Mouse (Mus musculus) retina, adult 2 months (tissue): ENCODE data around the gene Kdelr3.

Experiments used
- DNase-seq: peaks from one replicate; pipeline ENCODE4 v3.0.0-alpha.2; 2012; ENCODE audit warnings: low read depth, low spot score

Kdelr3 gene

DNA sequence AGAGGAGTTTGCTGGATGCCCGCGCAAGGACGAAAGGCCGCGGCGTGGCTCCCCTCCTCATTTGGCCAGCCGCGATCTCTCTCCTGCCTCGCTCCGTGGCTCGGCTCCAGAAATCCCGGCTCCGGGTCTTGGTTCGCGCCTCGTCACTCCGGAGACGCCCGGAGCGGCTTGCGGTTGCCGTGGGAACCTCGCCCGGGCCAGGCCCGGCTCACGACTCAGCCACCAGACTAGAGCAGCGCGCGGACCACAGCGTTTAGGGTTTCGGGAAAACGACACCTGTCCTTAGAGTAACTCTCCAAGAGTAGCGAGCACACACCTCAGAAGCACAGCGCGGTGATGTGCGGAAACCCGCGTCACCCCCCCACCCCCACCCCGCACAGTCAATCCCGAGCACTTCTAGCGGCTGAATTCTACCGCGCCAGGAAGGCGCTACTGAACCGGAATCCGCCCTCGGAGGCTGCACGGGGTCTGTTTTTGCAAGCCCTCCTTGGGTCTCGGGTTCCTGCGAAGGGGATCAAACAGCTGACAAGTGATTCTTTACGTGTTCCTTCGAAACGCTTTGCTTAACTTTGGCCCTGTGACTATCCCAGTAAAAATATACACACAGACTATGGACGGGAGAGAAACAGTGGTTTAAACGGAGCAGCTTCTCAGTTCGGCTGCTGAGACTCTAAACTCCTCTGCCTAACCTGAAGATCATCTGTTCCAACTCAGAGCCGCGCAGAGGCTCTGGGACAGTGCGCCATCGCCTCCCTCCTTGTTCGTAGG lies 4.5 kb upstream of the Kdelr3 start:
- DNase-seq, result peak; percentile 56

DNA sequence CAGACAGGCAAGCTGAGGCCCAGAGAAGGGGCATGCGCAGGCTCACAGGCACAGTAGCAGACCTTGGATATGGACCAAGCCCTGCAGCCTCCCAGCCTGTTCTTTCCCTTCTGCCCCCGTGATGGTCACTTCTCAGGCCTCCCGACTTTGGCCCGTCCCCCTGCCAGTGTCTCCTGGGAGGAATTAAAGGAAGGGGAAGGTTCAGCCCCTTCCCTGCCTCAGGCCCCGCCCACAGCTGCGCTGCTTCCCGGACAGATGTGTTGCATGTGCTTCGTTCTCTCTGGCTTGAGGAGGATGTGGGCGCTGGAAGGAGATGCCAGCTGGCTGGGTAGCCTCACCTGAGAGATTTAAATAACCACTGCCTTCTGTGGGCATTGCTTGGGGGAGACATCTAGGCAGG lies 2.3 kb upstream of the Kdelr3 start:
- no peak for DNase-seq

DNA sequence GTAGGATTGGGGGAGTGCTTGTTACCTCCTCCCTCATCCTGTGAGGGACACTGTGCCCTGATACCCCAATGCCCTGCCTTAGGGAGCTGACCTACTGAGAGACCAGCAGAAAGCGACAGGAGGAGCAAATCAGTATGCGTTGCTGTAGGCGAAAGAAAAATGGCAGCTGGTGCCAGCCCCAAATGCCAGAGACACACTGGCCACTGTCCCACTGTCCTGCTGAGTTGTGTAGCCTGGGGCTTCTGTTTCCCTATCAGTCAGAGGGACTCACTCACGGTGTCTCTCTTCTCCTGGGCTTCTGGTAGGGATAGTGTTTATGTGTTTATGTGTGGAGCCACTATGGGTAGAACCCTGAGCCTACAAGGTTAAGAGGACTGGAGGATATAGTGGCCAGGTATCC lies 1.5 kb downstream of the Kdelr3 start:
- no peak for DNase-seq

DNA sequence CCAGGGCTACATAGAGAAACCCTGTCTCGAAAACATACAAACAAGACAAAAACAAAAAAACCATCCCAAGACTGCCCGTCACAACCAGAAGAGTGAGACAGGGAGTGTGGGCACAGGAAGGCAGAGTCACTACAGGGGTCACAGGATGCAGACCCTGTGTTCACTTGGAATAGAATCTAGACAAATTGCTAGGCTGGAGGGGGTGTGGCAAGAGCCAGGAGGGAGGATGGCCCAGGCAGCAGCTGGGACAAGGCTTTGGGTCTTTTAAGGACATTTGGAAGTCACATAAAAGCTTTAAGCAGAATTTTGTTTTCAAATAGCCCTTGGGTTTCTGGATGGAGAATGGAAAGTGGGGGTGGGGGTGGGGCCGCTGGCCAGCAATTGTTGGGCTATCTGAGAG lies 2.4 kb downstream of the Kdelr3 start:
- DNase-seq, result no peak

DNA sequence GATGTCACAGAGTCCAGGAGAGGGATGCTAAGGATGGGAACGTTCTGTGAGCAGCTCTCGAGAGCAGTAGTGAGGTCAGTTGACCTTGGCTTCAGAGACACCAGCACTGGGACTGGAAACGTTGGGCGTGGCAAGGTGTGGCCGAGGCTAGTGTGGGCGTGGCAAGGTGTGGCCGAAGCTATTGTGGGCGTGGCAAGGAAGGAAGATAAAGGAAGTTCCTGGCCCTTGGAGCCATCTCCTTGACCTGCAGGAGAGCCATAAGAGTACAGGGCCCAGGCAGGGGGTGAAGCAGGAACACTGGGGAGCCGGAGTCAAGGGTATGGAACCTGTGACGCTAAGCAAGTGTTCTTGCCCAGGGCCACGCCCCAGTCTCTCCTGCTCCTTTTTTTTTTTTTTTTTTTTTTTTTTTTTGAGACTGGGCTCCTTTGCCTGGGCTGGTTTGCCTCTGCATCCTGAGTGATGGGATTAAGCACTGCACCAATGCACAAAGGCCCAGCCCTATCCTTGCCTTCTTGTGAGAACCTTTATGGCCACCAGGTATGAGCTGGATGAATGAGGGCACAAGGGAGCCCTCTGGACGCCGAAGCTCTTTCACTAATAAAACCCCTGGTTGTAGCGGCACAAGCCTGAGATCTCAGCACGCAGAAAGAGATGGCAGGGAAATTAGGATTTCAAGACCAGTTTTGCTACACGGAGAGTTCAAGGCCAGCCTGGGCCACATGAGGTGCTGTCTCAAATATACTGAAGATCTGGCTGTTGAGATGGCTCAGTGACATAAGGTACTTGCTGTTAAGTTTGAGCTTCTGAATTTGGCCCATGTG lies 3.4 kb downstream of the Kdelr3 start:
- DNase-seq, result no peak

DNA sequence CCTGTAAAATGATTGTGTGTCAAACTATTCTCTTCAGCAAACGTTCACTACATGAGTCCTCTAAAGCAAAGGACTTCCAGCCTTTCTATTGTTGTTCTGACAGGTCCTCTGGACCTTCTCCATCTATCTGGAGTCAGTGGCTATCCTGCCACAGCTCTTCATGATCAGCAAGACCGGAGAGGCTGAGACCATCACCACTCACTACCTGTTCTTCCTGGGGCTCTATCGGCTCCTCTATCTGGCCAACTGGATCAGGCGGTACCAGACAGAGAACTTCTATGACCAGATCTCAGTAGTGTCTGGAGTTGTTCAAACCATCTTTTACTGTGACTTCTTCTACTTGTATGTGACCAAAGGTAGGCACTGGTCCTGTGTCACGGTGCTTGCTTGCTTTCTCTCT lies 9.4 kb downstream of the Kdelr3 start:
- DNase-seq, result no peak

DNA sequence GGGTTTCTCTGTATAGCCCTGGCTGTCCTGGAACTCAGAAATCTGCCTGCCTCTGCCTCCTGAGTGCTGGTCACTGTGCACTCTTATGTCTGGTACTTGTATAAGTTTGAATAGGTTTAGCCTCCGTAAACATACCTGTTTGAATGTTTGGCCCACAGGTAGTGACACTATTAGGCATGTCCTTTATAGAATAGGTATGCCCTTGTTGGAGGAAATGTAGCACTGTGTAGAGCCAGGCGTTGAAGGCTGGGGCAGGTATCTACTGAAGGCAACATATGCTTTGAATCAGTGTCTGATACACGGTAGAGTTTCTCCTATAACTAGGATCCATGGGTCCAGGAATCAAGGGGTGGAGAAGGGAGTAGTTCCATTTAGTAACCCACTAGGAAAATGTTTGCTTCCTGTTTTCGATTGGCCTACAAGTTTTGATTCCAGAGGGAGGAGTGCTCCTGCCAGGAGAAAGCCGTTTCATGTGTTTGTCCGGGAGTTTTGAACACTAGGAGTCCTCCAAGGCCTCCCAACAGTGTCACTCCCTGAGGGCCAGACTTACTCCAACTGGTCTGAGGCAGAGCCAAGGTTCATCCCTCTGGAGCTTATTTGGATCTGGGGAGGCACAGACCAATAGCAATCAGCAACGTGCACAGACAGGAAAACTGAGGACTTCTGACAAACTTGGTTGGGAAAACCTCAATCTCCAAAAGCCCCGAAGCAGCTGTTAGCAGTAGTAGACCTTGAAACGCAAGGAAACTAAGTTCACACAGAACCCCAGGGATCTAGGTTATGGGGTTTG lies 10.0 kb downstream of the Kdelr3 start:
- DNase-seq, result no peak

DNA sequence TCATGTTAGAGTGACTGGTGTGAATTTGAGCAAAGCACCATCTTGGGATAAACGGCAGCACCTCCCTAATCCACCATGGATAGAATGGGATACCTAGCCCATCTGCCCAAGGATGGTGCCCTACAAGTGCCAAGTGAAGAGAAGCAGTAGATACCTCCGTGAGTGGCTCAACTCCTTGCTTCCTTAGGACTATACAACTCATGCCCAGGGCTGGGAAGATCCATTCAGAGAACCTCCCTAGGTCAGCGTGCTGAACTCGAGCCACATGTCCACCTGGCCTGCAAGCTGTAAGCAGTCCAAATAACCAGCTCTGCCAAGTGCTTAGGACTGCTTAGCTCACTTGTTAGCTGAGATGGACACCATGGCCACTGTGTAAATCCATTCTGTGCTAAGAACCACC lies 11.0 kb downstream of the Kdelr3 start:
- no peak for DNase-seq

DNA sequence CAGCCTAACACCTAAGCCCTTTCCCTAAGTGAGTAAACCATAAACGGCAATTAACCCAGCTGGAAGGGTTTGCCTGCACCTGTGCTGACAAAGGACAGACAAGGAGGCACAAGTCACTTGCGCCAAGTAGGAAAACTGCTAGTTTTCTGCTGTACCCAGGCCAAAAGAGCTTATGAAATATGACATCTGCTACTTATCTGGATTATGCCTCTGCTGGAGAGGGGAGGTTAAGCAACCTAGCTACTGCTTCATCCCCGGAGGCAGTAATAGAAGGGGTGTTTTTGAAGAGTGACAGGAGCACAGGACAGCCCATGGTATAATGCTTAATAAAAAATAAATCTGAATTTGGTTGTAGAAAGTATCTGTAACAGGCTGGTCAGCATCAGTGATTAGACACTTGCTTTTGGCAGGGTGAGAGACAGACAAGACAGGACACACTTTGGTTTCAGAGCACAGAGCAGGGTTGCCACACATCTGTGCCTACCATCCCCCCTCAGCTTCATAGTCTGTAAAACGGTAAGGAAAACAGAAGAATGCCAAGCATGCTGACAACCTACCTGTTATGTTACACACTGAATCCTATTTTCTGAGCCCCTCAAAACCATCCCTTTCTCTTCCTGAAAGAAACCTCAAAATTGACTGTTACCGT lies 11.9 kb downstream of the Kdelr3 start:
- no peak for DNase-seq

DNA sequence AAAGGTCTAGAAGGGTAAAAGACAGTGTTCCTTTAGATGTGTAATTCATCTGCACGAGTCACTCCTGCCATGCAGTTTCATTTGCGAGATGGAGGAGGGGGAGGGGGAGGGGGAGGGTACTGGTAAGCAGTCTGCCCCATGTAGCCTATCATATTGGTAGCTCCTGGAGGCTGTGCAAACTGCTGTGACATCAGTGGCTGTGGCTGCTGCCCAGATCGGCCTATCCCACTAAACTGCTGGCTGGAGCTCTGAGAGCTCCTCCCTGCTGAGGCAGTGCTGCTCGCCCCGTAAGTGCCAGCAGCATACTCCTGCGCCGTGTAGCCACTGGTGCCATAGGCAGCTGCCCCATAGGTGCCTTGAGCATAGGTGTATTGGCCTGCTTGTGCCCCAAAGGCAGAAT lies 13.7 kb downstream of the Kdelr3 start:
- no peak for DNase-seq

DNA sequence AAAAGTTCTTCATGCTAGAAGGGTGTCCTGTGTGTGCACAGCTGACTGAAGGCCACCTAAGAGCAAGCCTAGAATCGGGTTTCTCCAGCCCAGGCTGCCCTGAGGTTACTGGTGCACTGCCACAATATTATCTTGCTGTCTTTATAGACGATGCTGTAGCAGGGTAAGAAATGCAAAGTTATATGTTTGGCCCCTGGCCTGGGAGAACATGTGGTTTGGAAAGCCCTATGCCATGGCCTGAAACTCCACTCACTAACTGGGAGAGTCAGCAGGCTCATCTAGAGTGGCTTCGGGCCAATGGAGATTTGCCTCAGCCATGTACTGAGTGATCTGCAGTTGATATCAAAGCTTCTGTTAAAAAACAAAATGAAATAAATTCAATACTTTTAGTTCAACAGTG lies 17.6 kb downstream of the Kdelr3 start:
- no peak for DNase-seq

DNA sequence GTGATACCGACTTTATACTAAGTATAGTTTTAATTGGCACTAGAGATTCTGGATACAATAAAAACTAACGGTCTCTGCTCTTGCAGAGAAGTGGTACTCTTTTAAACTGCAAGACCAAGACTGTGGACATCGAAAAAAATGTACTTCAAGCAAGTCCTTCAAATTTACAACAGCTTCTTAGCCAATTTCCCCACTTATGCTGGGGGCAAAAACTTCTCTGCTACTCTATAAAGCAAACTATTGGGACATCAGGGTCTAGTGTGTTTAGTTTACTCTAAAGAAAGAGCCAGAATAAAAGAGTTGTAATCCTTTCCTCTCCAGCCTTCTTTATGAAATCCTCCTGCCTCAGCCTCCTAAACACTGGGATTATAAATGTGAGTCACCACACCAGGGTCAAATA lies 27.8 kb downstream of the Kdelr3 start:
- DNase-seq, result no peak

DNA sequence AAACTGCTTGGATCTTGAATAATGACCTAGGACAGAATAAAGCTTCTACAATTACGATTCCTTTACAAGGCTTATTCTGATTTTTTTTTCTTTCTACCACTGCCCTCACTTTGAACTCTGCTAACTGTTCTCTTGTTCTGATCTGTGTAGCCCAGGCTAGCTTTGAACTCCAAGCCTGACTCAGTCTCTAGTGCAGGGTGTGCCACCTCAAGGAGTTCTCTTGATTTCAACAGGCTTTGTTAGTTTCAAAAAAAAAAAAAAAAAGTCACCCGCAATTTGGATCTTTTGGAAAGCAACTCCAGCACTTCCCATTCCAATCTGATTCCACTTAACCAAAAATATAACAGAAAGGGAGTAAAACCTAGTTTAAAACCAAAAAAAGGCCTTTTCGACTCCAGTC lies 29.3 kb downstream of the Kdelr3 start:
- DNase-seq, result no peak

DNA sequence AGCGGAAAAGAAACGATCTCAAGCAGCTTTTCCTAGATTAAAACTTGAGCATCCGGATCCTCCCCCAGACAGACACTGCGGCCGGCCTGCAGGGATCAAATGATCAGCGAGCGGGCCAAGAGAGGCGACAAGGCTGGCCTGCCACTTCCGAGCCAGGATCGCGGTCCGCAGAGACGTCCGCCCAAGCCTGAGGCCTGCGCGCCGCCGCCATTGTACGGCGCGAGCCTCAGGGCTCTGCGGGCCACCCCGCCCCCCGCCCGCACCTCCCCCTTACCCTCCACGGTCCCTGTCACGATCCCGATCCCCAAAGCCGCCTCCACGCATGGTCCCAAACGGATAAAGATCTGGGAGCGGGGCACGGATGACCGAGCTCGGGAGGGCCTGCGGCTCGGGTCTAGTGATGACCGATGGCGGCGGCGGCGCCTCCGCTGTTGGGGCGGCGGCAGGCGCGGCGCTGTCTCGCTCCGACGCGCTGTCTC lies 29.7 kb downstream of the Kdelr3 start:
- DNase-seq, result peak; percentile 30

DNA sequence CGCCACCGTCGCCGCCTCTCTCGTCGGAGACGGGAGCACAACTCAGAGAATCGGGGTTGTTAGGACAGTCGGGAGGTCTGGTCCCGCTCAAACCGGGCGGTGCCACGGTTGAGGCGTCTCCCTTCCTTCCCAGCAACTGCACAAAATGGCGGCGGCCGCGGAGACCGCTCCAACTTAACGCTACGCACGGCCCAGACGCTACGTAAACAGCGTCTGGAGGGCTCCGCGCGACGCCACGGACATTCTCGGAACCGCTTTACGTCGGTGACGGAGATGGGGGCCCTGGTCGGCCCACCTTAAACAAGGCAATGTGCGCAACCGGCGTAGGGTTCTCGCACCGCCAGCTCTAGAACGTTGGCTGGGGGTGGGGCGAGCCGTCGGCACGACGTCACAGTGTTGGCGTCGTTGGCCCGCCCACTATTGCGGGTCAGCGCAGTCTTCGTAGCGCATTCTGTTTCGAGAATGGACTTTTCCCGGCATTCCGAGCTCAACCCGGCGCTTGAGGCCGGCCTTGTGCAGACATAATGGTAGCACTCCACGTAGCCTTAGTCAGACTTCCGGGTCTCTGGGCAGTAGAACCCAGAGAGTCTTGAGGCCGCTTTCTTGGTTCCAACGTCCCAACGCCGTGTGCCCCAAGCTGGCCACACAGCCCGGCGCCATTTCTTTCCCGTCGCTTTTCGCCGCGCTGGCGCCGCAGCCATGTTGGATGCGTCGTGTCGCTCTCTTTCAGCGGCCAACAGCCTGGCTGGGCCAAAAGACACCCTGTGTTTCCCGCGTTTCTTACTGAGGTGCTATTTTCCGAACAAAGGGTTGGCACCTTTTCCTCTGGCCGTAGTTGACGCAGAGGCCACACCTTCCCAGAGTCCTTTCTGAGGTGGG lies 30.4 kb downstream of the Kdelr3 start, which contains the start of gene Ddx17:
Gene Ddx17 (minus strand): TSS at position 332 of the 879 bp plus-strand sequence.
- DNase-seq, result peak; percentile 97

DNA sequence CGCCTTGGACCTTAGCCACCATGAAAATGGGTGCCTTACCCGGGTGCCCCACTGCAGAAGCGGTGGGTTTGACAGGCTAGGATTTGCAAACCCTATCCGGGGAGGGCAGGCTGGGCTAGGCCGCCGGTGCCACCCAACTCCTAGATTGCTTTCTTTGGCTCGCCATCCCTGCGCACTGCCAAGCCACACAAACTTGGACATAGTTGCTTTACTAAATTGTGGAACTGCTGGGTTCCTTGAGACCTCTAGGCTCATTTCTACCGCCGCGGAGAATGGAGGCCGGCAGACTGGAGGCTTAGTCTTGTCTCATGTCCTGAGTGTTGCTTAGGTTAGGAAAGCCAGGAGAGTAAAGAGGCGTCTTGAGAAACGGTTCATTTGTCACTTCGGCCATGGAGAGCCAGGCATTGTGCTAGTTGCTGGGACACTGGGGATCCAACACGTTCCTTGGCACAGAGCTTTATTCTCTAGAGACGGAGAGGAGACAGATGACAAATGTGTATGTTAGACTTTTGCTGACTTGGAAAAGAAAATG lies 31.1 kb downstream of the Kdelr3 start:
- DNase-seq, result no peak

DNA sequence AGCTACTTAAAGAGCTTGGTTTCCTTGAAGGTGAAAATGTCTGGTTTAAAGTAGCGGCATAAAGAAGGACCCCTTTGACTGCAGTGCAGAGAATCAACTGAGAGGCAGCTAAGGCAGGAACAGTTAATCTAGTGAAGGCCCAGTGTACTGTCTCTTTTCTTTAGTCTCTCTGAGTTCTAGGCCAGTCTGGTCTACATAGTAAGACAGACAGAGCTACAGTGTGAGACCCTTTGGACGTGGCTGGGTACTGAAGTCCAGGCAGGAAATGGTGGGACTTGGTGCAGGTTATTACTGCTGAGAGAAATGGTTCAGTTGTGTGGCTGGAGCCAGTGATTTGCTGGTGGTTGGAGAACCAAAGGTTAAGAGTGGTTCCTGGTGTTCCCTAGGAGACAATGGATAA lies 32.0 kb downstream of the Kdelr3 start:
- DNase-seq, result no peak

DNA sequence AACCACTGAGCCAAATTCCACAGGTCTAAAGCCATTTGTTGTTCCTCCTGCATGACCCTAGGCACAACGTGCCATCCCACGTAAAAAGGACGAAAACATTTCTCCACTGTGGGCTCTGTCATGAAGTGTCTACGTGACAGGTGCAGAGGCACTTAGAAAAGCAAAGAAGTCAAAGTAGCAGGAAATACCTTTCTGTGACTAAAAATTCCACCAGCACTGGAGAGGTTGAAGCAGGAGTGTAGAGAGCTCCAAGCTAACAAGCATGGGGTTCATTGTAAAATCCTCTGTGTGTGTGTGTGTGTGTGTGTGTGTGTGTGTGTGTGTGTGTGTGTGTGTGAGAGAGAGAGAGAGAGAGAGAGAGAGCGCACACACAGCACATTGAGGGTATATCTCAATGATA lies 36.4 kb downstream of the Kdelr3 start:
- no peak for DNase-seq

DNA sequence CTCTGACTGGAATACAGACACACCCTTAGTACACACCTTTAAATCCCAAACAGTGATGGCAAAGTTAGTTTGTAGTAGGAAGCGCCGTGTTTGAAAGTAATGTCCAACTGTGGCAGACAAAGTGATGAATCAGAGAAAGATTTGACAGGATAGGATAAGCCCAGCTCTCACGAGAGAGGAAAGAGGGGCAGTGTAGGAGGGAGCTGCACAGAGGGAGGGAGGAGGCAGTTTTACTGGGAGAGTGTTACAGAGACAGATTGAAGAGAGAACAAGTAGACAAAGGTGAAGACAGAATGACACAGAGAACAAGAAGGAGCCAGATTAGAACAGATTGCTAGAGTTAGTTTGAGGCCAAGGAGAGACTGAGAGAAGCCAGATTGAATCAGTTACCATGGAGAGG lies 43.4 kb downstream of the Kdelr3 start:
- DNase-seq, result no peak

DNA sequence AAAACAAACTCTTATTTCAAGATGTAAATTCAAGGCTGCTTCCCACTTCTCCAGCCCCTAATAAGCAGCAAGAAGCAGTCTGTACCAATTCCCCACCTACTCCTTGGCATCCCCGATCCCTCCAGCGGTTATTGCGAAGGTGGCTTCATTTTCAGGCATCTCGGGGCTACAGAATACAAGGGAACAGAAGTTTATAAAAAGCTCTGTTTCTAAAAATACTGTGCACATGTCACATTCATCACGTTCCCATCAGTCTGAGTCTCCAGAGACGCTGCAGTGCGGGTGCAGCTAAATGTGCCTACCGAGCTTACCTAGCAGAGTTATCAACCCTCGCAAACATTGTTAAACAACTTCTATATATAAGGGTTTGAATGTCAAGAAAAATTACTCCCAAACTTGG lies 46.2 kb downstream of the Kdelr3 start:
- DNase-seq, result no peak
